Mouse (Mus musculus): ENCODE results near the gene Emx1.
A peak's percentile ranks its signal among the peaks of the same experiment; 100 is the strongest.

Emx1 gene

DNA sequence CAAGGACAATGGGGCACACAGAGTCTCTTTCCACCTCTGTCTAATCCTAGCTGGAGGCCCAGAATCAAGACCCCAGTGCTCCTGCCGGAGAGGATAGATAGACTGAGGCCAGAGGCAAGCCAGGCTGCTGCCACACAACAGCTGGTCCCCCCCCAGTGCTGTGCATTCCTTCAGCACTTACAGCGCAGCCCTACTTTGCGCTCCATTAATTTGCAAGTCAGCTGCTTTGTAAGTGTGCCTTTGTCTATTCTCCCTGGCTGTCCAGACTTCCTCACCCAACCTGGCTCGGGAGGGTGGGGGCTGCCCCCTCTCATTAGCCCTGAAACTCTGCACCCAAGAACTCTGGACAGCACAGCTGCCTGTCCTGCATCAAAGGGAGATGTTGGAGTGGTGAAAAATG, 44.8 kb downstream of the Emx1 start:
- DNase-seq, result no peak

- DNase-seq, result no peak
These were observed 45.8 kb downstream of the Emx1 start for GRCm38 (mm10) chr6:85232836-85233623.

GRCm38 (mm10) chr6:85234796-85235195, 47.6 kb downstream of the Emx1 start:
- DNase-seq, result no peak

DNA sequence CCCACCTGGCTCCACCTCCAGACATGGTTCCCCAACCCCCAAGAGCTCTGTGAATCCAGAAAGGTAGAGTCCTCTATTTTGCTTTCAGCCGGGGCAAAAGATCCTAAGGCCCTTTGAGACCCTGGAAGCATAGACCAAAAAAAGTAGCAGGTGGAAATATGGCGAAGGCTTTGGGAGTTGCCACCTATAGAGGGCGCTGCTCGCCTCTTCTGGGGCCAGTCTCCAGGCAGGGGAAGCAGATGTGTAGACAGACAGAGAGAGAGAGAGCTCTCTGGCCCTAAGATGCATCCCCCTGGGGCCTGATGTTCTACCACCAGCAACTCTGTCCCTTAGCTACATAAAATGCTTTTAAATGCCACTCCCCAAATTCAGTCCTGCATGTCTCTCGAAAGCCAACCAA, 49.8 kb downstream of the Emx1 start:
- DNase-seq, result no peak

GRCm38 (mm10) chr6:85237595-85238337, 50.5 kb downstream of the Emx1 start:
- no peak for DNase-seq

DNA sequence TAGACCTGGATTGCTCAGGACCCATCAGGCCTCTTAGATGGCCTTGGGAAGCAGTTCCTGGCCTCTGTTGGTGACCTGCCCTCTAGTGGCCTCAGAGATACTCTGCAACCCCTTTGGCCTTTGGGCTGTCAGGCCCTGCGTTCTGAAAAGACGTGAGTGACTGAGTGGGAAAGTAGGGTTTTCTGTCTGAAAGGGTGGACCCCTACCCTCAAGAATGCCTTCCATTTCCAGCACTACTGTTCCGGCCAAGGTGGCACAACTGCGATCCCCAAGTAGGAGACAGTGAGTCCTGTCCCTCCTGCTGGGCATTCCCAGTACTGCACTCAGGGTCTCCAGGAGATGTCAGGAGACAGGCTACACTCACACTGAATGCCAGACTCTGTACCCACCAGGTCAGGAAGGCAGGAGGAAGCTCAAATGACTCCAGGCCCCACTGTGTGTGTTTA, 51.8 kb downstream of the Emx1 start:
- peak; percentile 78 for DNase-seq

DNA sequence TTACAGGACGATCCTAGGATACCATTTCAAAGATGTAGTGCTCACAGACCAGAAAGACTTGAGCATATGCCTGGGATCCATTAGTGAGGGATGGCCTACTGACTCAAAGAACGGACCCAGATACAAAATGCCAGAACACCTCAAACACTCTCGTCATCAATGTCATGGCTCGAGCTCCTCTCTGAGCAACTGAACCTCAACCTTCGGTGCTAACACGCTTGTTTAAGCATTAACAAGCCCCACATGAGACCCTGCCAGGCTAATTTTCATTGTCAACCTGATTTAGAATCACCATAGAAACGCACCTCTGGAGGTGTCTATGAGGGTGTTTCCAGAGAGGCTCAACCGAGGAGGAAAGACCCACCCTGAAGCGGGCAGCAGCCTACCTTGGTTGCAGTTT, 62.6 kb downstream of the Emx1 start:
- DNase-seq, result no peak

- peak; percentile 87 for DNase-seq
These were observed 63.6 kb downstream of the Emx1 start for GRCm38 (mm10) chr6:85250811-85251241.

GRCm38 (mm10) chr6:85252251-85253058, 65.2 kb downstream of the Emx1 start:
- peak; percentile 89 for DNase-seq

DNA sequence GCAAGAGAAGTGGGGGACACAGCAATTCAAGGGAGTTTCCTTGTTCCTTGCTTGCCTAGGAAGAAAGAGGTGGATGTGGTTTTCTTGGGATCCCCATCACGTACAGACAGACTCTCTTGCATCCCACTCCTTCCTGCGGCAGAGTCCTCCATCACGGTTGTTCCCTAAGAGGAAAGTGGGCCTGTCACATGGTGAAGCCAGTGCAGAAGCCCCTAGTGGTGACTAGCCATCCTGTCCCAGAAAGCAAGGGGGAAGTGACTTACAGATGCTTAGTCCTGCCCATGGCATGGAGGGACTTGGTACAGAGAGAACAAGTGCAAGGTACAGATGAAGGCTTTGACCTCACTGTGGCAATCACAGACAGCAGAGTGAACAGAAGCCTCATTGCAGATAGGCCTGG, 66.0 kb downstream of the Emx1 start:
- no peak for DNase-seq

Measured in kidney, adult 11 months (tissue).